Comparison of ENCODE assay signal across 29 mouse cellular contexts in the genomic region with DNA sequence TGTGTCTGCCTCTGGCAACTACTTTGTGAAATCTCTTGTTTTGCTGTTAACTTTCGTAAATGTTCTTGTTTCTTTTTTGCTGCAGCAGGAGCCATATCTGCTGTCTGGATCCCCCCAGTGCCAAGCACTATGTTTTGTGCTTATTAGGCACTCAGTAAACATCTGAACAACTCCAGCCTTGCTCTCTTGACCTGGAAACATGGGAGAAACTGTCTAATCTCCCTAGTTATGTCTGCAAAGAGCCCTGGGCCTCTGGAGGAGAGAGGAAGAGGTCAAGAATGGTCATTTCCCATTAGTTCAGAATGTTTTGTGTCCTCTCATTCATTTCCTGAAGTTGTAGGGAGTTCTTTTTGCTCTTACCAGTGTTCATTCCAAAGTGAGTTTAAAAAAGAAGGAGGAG.
DNase-seq lines count a peak whose midpoint lies in the region; ATAC-seq and TF ChIP-seq lines count a peak whose summit lies in the region.
"Had no signal": no experiment of that assay in that cellular context is flagged by ENCODE, and none has a peak within 500 bp of the region (broad histone marks: within the 10 kb centered on the region; RNA-seq: fewer than 3 reads in every experiment).

No protein-coding gene starts in this region.

- no peaks in the 10 kb centered on the region for H3K27me3 ChIP-seq in kidney, adult 2 months (replicated peaks; ENCODE audit: control insufficient read depth, insufficient read depth, low read length)
- no peaks in the 10 kb centered on the region for H3K27me3 ChIP-seq in kidney, embryonic 15.5 days
- peaks cover 2% of the 10 kb centered on the region; the same call in 1 of the 2 replicates for H3K27me3 ChIP-seq in liver, adult 2 months (ENCODE audit: control insufficient read depth, insufficient read depth, low read length)
- no peaks in the 10 kb centered on the region for H3K27me3 ChIP-seq in liver, postnatal 0 days (ENCODE audit: insufficient read depth, low read length)
- H3K27me3 ChIP-seq: CH12.LX; embryonic facial prominence, embryonic 12.5 days; embryonic facial prominence, embryonic 15.5 days; heart, embryonic 12.5 days; heart, embryonic 15.5 days had no signal

- TF ChIP-seq EP300 in liver, postnatal 0 days (IDR thresholded peaks at IDR 0.05; ENCODE audit: low read depth) = no peak

- no peak overlapping the region for H3K4me2 ChIP-seq in kidney, embryonic 15.5 days
- no peak overlapping the region for H3K4me2 ChIP-seq in liver, postnatal 0 days (ENCODE audit: low read depth, low read length)
- H3K4me2 ChIP-seq: embryonic facial prominence, embryonic 12.5 days; embryonic facial prominence, embryonic 15.5 days; heart, embryonic 12.5 days; heart, embryonic 15.5 days; hindbrain, embryonic 14.5 days had no signal

- no peak overlapping the region; the same call in 1 of the 2 replicates for H3K27ac ChIP-seq in kidney, adult 2 months (ENCODE audit: insufficient read depth, low read depth, low read length)
- 0 out of 2 replicates have a peak overlapping the region, but pooled peaks have one; percentile 39 for H3K27ac ChIP-seq in kidney, embryonic 15.5 days
- no peak overlapping the region for H3K27ac ChIP-seq in liver, adult 2 months (replicated peaks; ENCODE audit: insufficient read depth, low read depth, low read length)
- H3K27ac ChIP-seq in liver, postnatal 0 days (ENCODE audit: low read depth) = no peak overlapping the region
- H3K27ac ChIP-seq: embryonic facial prominence, embryonic 12.5 days; embryonic facial prominence, embryonic 15.5 days; gastrocnemius, adult 2 months; heart, embryonic 15.5 days; hindbrain, embryonic 14.5 days had no signal

- no peaks in the 10 kb centered on the region for H3K4me1 ChIP-seq in kidney, adult 2 months (ENCODE audit: control insufficient read depth, insufficient read depth, low read length)
- 0 out of 2 replicates have a peak, but pooled peaks cover 3% of the 10 kb centered on the region for H3K4me1 ChIP-seq in kidney, embryonic 15.5 days
- no peaks in the 10 kb centered on the region for H3K4me1 ChIP-seq in liver, adult 2 months (ENCODE audit: control insufficient read depth, insufficient read depth, low read length)
- no peaks in the 10 kb centered on the region for H3K4me1 ChIP-seq in liver, postnatal 0 days (ENCODE audit: insufficient read depth)
- H3K4me1 ChIP-seq: embryonic facial prominence, embryonic 15.5 days; heart, embryonic 15.5 days had no signal

- no peaks in the 10 kb centered on the region for H3K9me3 ChIP-seq in kidney, embryonic 15.5 days (replicated peaks)
- no peaks in the 10 kb centered on the region for H3K9me3 ChIP-seq in liver, postnatal 0 days (ENCODE audit: low read length)
- H3K9me3 ChIP-seq: embryonic facial prominence, embryonic 12.5 days; embryonic facial prominence, embryonic 15.5 days; G1E; heart, embryonic 12.5 days; heart, embryonic 15.5 days had no signal

- H3K4me3 ChIP-seq in kidney, adult 2 months (ENCODE audit: insufficient read depth, low read depth, low read length) = no peak overlapping the region
- no peak overlapping the region for H3K4me3 ChIP-seq in kidney, embryonic 15.5 days (replicated peaks)
- no peak overlapping the region for H3K4me3 ChIP-seq in liver, adult 2 months (ENCODE audit: insufficient read depth, low read depth, low read length)
- H3K4me3 ChIP-seq in liver, postnatal 0 days (ENCODE audit: low read depth, low read length) = no peak overlapping the region
- H3K4me3 ChIP-seq: embryonic facial prominence, embryonic 12.5 days; embryonic facial prominence, embryonic 15.5 days; gastrocnemius, adult 2 months; heart, embryonic 12.5 days; heart, embryonic 15.5 days had no signal

- no peaks in the 10 kb centered on the region for H3K79me2 ChIP-seq in liver, adult 2 months (ENCODE audit: control insufficient read depth, insufficient read depth, low read length)

- H3K9ac ChIP-seq in kidney, embryonic 15.5 days = no peak overlapping the region
- H3K9ac ChIP-seq in liver, adult 2 months (ENCODE audit: low read depth, low read length) = no peak overlapping the region
- no peak overlapping the region for H3K9ac ChIP-seq in liver, postnatal 0 days (replicated peaks)
- H3K9ac ChIP-seq: embryonic facial prominence, embryonic 12.5 days; embryonic facial prominence, embryonic 15.5 days; forebrain, postnatal 0 days; heart, embryonic 12.5 days; heart, embryonic 15.5 days; hindbrain, embryonic 14.5 days had no signal

- 69% methylated on average over 1 of the region's 1 CpGs for WGBS in kidney, adult 2 months
- WGBS in kidney, embryonic 15.5 days = 68% methylated on average over 1 of the region's 1 CpGs
- 73% methylated on average over 1 of the region's 1 CpGs for WGBS in liver, adult 2 months
- WGBS in liver, postnatal 0 days (ENCODE audit: insufficient replicate concordance) = 74% methylated on average over 1 of the region's 1 CpGs

- peak; percentile 26 for DNase-seq in kidney, adult 2 months
- no peak for DNase-seq in kidney, postnatal 25 days
- no peak for DNase-seq in kidney, adult 18-20 months
- DNase-seq in liver, adult 2 months (ENCODE audit: extremely low read depth, low read depth, low spot score) = peak; percentile 46
- no peak for DNase-seq in liver, postnatal 0 days
- peak; percentile 50 for DNase-seq in testis, postnatal 14 days (ENCODE audit: low spot score)
- DNase-seq in testis, postnatal 10 days (ENCODE audit: low spot score) = no peak
- DNase-seq: adrenal gland, postnatal 10 days; B cell, adult 2 months; cerebellum, adult 11 months; cerebellum, adult 2 months; cerebellum, adult 9-11 months; cerebellum, postnatal 25 days; forebrain, postnatal 0 days; gastrocnemius, adult 2 months; gastrocnemius, postnatal 14 days; heart, adult 18-20 months; heart, postnatal 10 days; heart, postnatal 4 days had no signal

- ATAC-seq in kidney, embryonic 15.5 days (replicated peaks; ENCODE audit: low FRiP score) = no peak
- ATAC-seq in liver, postnatal 0 days = no peak
- ATAC-seq: forebrain, embryonic 14.5 days; forebrain, postnatal 0 days; Patski had no signal

- no peaks in the 10 kb centered on the region for H3K36me3 ChIP-seq in kidney, adult 2 months (ENCODE audit: control insufficient read depth, insufficient read depth, low read length)
- no peaks in the 10 kb centered on the region for H3K36me3 ChIP-seq in kidney, embryonic 15.5 days
- H3K36me3 ChIP-seq in liver, adult 2 months (ENCODE audit: control insufficient read depth, insufficient read depth, low read length) = no peaks in the 10 kb centered on the region
- H3K36me3 ChIP-seq in liver, postnatal 0 days (replicated peaks; ENCODE audit: insufficient read depth, low read length) = no peaks in the 10 kb centered on the region
- H3K36me3 ChIP-seq: embryonic facial prominence, embryonic 12.5 days; embryonic facial prominence, embryonic 15.5 days; G1E; heart, embryonic 12.5 days; heart, embryonic 15.5 days had no signal

- TF ChIP-seq POLR2A in kidney, adult 2 months (IDR thresholded peaks at IDR 0.05; ENCODE audit: low read depth, low read length) = no peak
- no peak for TF ChIP-seq POLR2A in liver, adult 2 months (IDR thresholded peaks at IDR 0.05; ENCODE audit: extremely low read depth, insufficient read depth, low read length)

- no peak for TF ChIP-seq CTCF in kidney, adult 2 months (conservative IDR thresholded peaks at IDR 0.05; ENCODE audit: insufficient read depth, insufficient read length, low read depth, low read length)
- no peak for TF ChIP-seq CTCF in liver, adult 2 months (IDR thresholded peaks at IDR 0.05; ENCODE audit: low read depth, low read length)
- TF ChIP-seq CTCF in liver, postnatal 0 days (IDR thresholded peaks at IDR 0.05; ENCODE audit: low read depth) = no peak

Comparison
In these comparisons a context has a peak if more than half of its experiments do, and no peak if none do; other contexts are left out.
1. DNase-seq: peak in kidney, adult 2 months (single experiment), liver, adult 2 months (single experiment) and testis, postnatal 14 days (single experiment); none in kidney, postnatal 25 days (0 of 2), kidney, adult 18-20 months (single experiment), liver, postnatal 0 days (single experiment) and testis, postnatal 10 days (single experiment).